Mouse (Mus musculus): ENCODE results near the gene Hist2h2ab. TPM values are rescaled to one million over a fixed set of nuclear protein-coding genes. Genes with fewer than 3 reads are reported as not detected.

The Hist2h2ab gene
- total and polyA plus RNA-seq, 3 experiments: 1.1 to 31.4 TPM; not detected in 1

- Histone ChIP-seq H3K36me3 (replicated peaks in 1 of 2; ENCODE audit: control insufficient read depth in 1 of 2, insufficient read depth in 1 of 2, low read length in 1 of 2) (peaks cover 33 to 57% of the 10 kb centered on the region in 2 experiments), H3K4me3 (replicated peaks in 1 of 3; ENCODE audit: low read depth in 2 of 3, low read length in 2 of 3, poor library complexity in 1 of 3) (peak overlapping the region; percentile 65 to 99 (median 96)), H3K79me2 (replicated peaks; ENCODE audit: control insufficient read depth, extremely low read depth, insufficient read depth, poor library complexity, severe bottlenecking) (peaks cover 37% of the 10 kb centered on the region), H3K9me3 (replicated peaks; ENCODE audit: low read length) (no peaks in the 10 kb centered on the region), H3K9ac (ENCODE audit: insufficient read depth, low read depth) (peak overlapping the region; percentile 98), H3K27me3 (replicated peaks) (no peaks in the 10 kb centered on the region), H3K4me2 (ENCODE audit: insufficient read depth, low read depth, poor library complexity, severe bottlenecking) (peak overlapping the region; percentile 96), H3K4me1 (ENCODE audit: control insufficient read depth in 1 of 2, insufficient read depth in 2 of 2) (peaks cover 8 to 47% of the 10 kb centered on the region in 2 experiments), H3K27ac (ENCODE audit: insufficient read depth, low read depth) (peak overlapping the region; percentile 94)
- TF ChIP-seq USF2 (conservative IDR thresholded peaks at IDR 0.05; ENCODE audit: low read depth, low read length) (no peak), CHD1 (IDR thresholded peaks at IDR 0.05; ENCODE audit: low read depth, low read length) (no peak), JUN (IDR thresholded peaks at IDR 0.05; ENCODE audit: insufficient read depth, low read depth, low read length) (no peak), SMC3 (IDR thresholded peaks at IDR 0.05; ENCODE audit: low read depth, low read length) (no peak), RAD21 (IDR thresholded peaks at IDR 0.05; ENCODE audit: low read depth, low read length) (no peak), TBP (conservative IDR thresholded peaks at IDR 0.05; ENCODE audit: low read depth, low read length) (no peak), ZMIZ1 (IDR thresholded peaks at IDR 0.05; ENCODE audit: low read depth, low read length) (no peak), UBTF (IDR thresholded peaks at IDR 0.05; ENCODE audit: low read depth, low read length) (no peak), ZKSCAN1 (IDR thresholded peaks at IDR 0.05; ENCODE audit: borderline replicate concordance, low read depth, low read length) (no peak), IRF4 (IDR thresholded peaks at IDR 0.05; ENCODE audit: low read depth, low read length) (no peak), MAZ (IDR thresholded peaks at IDR 0.05; ENCODE audit: low read depth, low read length) (no peak)
- in situ Hi-C loops (cut with MboI; ENCODE audit: low pct_ligation_motif_present, low pct_unique_long_range_greater_than_20kb, low sequenced_read_pairs): no loop called here
- no peak for DNase-seq (ENCODE audit: extremely low read depth)
- dilution Hi-C loops (cut with MboI; ENCODE audit: extremely low pct_ligation_motif_present, extremely low pct_unique_long_range_greater_than_20kb, low sequenced_read_pairs): no loop called here
Observed at GRCm38 (mm10) chr3:96171583-96172196, 48.0 kb upstream of the Hist2h2ab start.

- Histone ChIP-seq H3K27ac (ENCODE audit: insufficient read depth, low read depth) (peak within 1 kb of the TSS; percentile 94), H3K27me3 (replicated peaks) (no peaks in the 10 kb centered on the region), H3K9ac (ENCODE audit: insufficient read depth, low read depth) (peak within 1 kb of the TSS; percentile 98), H3K79me2 (replicated peaks; ENCODE audit: control insufficient read depth, extremely low read depth, insufficient read depth, poor library complexity, severe bottlenecking) (peaks cover 37% of the 10 kb centered on the region), H3K9me3 (replicated peaks; ENCODE audit: low read length) (no peaks in the 10 kb centered on the region), H3K4me1 (ENCODE audit: control insufficient read depth in 1 of 2, insufficient read depth in 2 of 2) (peaks cover 8 to 47% of the 10 kb centered on the region in 2 experiments), H3K4me2 (ENCODE audit: insufficient read depth, low read depth, poor library complexity, severe bottlenecking) (peak within 1 kb of the TSS; percentile 96), H3K36me3 (replicated peaks in 1 of 2; ENCODE audit: control insufficient read depth in 1 of 2, insufficient read depth in 1 of 2, low read length in 1 of 2) (peaks cover 38 to 62% of the 10 kb centered on the region in 2 experiments), H3K4me3 (replicated peaks in 1 of 3; ENCODE audit: low read depth in 2 of 3, low read length in 2 of 3, poor library complexity in 1 of 3) (peak within 1 kb of the TSS; percentile 65 to 99 (median 96))
- in situ Hi-C loops (cut with MboI; ENCODE audit: low pct_ligation_motif_present, low pct_unique_long_range_greater_than_20kb, low sequenced_read_pairs) (no loop called here), dilution Hi-C loops (cut with MboI; ENCODE audit: extremely low pct_ligation_motif_present, extremely low pct_unique_long_range_greater_than_20kb, low sequenced_read_pairs) (no loop called here)
- peak; percentile 91 for DNase-seq (ENCODE audit: extremely low read depth)
- TF ChIP-seq E2F4 (IDR thresholded peaks at IDR 0.05; ENCODE audit: insufficient replicate concordance, low read depth, low read length): no peak
- peak; percentile 45; the same call in 1 of the 2 replicates for TF ChIP-seq NRF1 (IDR thresholded peaks at IDR 0.05; ENCODE audit: low read depth, low read length)
- TF ChIP-seq SIN3A (IDR thresholded peaks at IDR 0.05; ENCODE audit: low read length): peak; percentile 83
- TF ChIP-seq MAFK (IDR thresholded peaks at IDR 0.05; ENCODE audit: insufficient replicate concordance, low read length): no peak
- TF ChIP-seq MAX (IDR thresholded peaks at IDR 0.05; ENCODE audit: low read length): no peak
- TF ChIP-seq ZC3H11A (IDR thresholded peaks at IDR 0.05; ENCODE audit: low read depth, low read length): no peak
- TF ChIP-seq CHD1 (IDR thresholded peaks at IDR 0.05; ENCODE audit: low read depth, low read length): no peak
- no peak; the same call in 1 of the 2 replicates for TF ChIP-seq GABPA (IDR thresholded peaks at IDR 0.05; ENCODE audit: insufficient replicate concordance, low read depth, low read length)
- TF ChIP-seq ZKSCAN1 (IDR thresholded peaks at IDR 0.05; ENCODE audit: borderline replicate concordance, low read depth, low read length): no peak
- no peak for TF ChIP-seq EP300 (IDR thresholded peaks at IDR 0.05; ENCODE audit: low read length)
- no peak for TF ChIP-seq JUND (conservative IDR thresholded peaks at IDR 0.05; ENCODE audit: low read depth, low read length)
- peak; percentile 96 for TF ChIP-seq NELFE (IDR thresholded peaks at IDR 0.05; ENCODE audit: low read depth, low read length)
- peak; percentile 97 for TF ChIP-seq MAZ (IDR thresholded peaks at IDR 0.05; ENCODE audit: low read depth, low read length)
- no peak for TF ChIP-seq BHLHE40 (IDR thresholded peaks at IDR 0.05; ENCODE audit: low read depth, low read length)
- peak; percentile 93 for TF ChIP-seq ZMIZ1 (IDR thresholded peaks at IDR 0.05; ENCODE audit: low read depth, low read length)
- no peak for TF ChIP-seq USF1 (IDR thresholded peaks at IDR 0.05; ENCODE audit: low read depth, low read length)
- peak; percentile 90 for TF ChIP-seq KAT2A (IDR thresholded peaks at IDR 0.05; ENCODE audit: insufficient replicate concordance, low read length)
- TF ChIP-seq USF2 (conservative IDR thresholded peaks at IDR 0.05; ENCODE audit: low read depth, low read length): no peak
- peak; percentile 85 for TF ChIP-seq ELF1 (IDR thresholded peaks at IDR 0.05; ENCODE audit: low read depth, low read length)
- no peak; the same call in 1 of the 2 replicates for TF ChIP-seq MEF2A (IDR thresholded peaks at IDR 0.05; ENCODE audit: borderline replicate concordance, low read depth, low read length)
- TF ChIP-seq HCFC1 (IDR thresholded peaks at IDR 0.05; ENCODE audit: low read depth, low read length): peak; percentile 91
Observed at GRCm38 (mm10) chr3:96172197-96173178, 47.2 kb upstream of the Hist2h2ab start, which contains the start of gene Sf3b4. Sf3b4 (plus strand) TSS chr3:96172332.

Data from CH12.LX (cell line).